Mouse (Mus musculus) ES-E14 (cell line): ENCODE data around the gene Pus10.

Experiments
- CHD2 ChIP-seq: IDR thresholded peaks from 2 replicates; pipeline ENCODE4 v1.6.1; 2014; ENCODE audit warnings: mild to moderate bottlenecking, low read depth, low read length, inconsistent platforms
- HCFC1 ChIP-seq: IDR thresholded peaks from 2 replicates; pipeline ENCODE4 v1.6.1; 2012; ENCODE audit warnings: low read length, inconsistent platforms, borderline replicate concordance; ENCODE audit not compliant: insufficient read depth
- MAFK ChIP-seq: IDR thresholded peaks from 2 replicates; pipeline ENCODE4 v1.6.1; 2014; ENCODE audit warnings: mild to moderate bottlenecking, low read depth, low read length, inconsistent platforms; ENCODE audit not compliant: insufficient read depth
- ZC3H11A ChIP-seq: IDR thresholded peaks from 2 replicates; pipeline ENCODE4 v1.6.1; 2012; ENCODE audit warnings: low read depth, mild to moderate bottlenecking, inconsistent platforms, low read length, borderline replicate concordance
- ZNF384 ChIP-seq: IDR thresholded peaks from 2 replicates; pipeline ENCODE4 v1.6.1; 2012; ENCODE audit warnings: low read depth, low read length, inconsistent platforms

DNA sequence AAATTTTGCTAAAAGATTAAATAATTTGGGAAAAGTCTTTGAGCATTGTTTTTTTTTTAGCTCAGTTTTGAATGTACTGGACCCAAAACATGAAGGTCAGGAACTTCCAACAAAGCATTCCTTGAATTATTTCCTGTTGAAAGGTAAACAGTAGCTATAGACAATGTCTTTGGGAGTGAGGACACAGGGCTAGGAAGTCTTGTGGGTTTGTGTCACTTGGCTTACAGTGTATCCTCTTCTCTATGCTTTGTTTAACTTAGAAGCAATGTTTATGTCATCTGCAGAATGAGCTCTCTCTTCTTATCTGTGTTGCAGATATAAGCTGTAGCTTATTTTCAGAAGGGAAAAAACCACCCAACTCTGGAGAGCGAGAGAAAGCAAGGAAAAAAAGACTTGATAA lies 67.4 kb downstream of the Pus10 start:
- TF ChIP-seq ZC3H11A (no peak), HCFC1 (no peak), MAFK (no peak), CHD2 (no peak), ZNF384 (no peak)
